In genomic region chr14:61556289-61557147, GRCm38 (mm10) we compare ENCODE assay signal across 8 mouse cellular contexts. TPM values are rescaled to one million over a fixed set of nuclear protein-coding genes. Genes with fewer than 3 reads are reported as not detected.
DNase-seq lines count a peak whose midpoint lies in the region; ATAC-seq and TF ChIP-seq lines count a peak whose summit lies in the region.

Gene Spryd7 (minus strand): TSS chr14:61556886.

- no peaks in the 10 kb centered on the region for H3K4me1 ChIP-seq in cortical plate, adult 2 months (ENCODE audit: control insufficient read depth, insufficient read depth, low read length)

- H3K4me3 ChIP-seq in cortical plate, adult 2 months (ENCODE audit: insufficient read depth, low read length): peak within 1 kb of the TSS; percentile 92

- peak; percentile 94 to 97 for DNase-seq in gastrocnemius, adult 8-10 months (ENCODE audit: low spot score in 2 of 2)
- peak; percentile 99 for DNase-seq in induced T-regulatory cell, adult 2 months (ENCODE audit: low read depth)
- DNase-seq in left cerebral cortex, adult 9 months (ENCODE audit: low spot score in 2 of 2): peak; percentile 95 to 98
- DNase-seq in right cerebral cortex, postnatal 14 days: peak; percentile 97
- DNase-seq in urinary bladder, postnatal 36 days (ENCODE audit: low spot score in 2 of 2): peak; percentile 95 to 99

- TF ChIP-seq POLR2A in cortical plate, adult 2 months (IDR thresholded peaks at IDR 0.05; ENCODE audit: extremely low read depth, insufficient read depth, low read length): peak; percentile 93

- TF ChIP-seq CTCF in cortical plate, adult 2 months (IDR thresholded peaks at IDR 0.05; ENCODE audit: extremely low read depth, insufficient read depth, low read length): no peak

- ATAC-seq in activated CD4-positive, CD25-positive, alpha-beta regulatory T cell, adult 4 months: peak; percentile 90
- ATAC-seq in megakaryocyte progenitor cell, adult 5-6 weeks (replicated peaks; ENCODE audit: poor library complexity): peak; percentile 91

- peak within 1 kb of the TSS; percentile 91 for H3K27ac ChIP-seq in cortical plate, adult 2 months (ENCODE audit: insufficient read depth, low read length)

RNA-seq across cellular contexts. Expression of gene Spryd7, which starts in this region (rescaled TPM):
- polyA plus RNA-seq in activated CD4-positive, CD25-positive, alpha-beta regulatory T cell, adult 4 months (2017; shearing (Covaris generic)): 1 to 10 TPM; 7.1 to 8.5 TPM
- 33.7 and 35.5 TPM in 2 replicates for polyA plus RNA-seq in cortical plate, adult 2 months (2012; rRNA removed)
- 10 to 100 TPM; 48.0 to 64.3 (median 54.5) TPM for total RNA-seq in gastrocnemius, adult 8-10 months (2022)
- total RNA-seq in megakaryocyte progenitor cell, adult 5-6 weeks (2015): 12.0 and 13.4 TPM in 2 replicates
- 11.7 and 11.9 TPM in 2 replicates for total RNA-seq in megakaryocyte progenitor cell, adult 5-6 weeks (2017)

Comparison
In these comparisons a context has a peak if more than half of its experiments do, and no peak if none do; other contexts are left out.
1. Peak in every context shown above with its lines: DNase-seq, ATAC-seq, H3K4me3 ChIP-seq and H3K27ac ChIP-seq.